Mouse (Mus musculus) brain, adult 2 months (tissue): ENCODE measurements at regions not wholly inside any gene's neighbourhood (a gene's known extent, or its start where the extent isn't known, plus 50 kb on each side); places are given as distances from the start of the nearest gene placed in this dataset.

Source experiments
- DNase-seq: peaks from one replicate; pipeline ENCODE4 v3.0.0; 2011; ENCODE audit warnings: low read depth, low spot score

GRCm38 (mm10) chr6:11647651-11648050, 259.6 kb downstream of the Ndufa4 start:
- DNase-seq, result peak; percentile 15

- DNase-seq, result peak; percentile 30
These were observed 294.0 kb downstream of the Ndufa4 start for GRCm38 (mm10) chr6:11613331-11613730.

GRCm38 (mm10) chr6:11608214-11608613, 299.1 kb downstream of the Ndufa4 start:
- no peak for DNase-seq

- no peak for DNase-seq
These were observed 299.6 kb downstream of the Ndufa4 start for GRCm38 (mm10) chr6:11607696-11608095.

GRCm38 (mm10) chr6:11606055-11606454, 301.2 kb downstream of the Ndufa4 start:
- DNase-seq, result no peak

- DNase-seq, result no peak
These were observed 301.8 kb downstream of the Ndufa4 start for GRCm38 (mm10) chr6:11605526-11605925.

- peak; percentile 8 for DNase-seq
These were observed 312.4 kb downstream of the Ndufa4 start for GRCm38 (mm10) chr6:11594936-11595335.

GRCm38 (mm10) chr6:11593583-11594271, 313.6 kb downstream of the Ndufa4 start:
- peak; percentile 63 for DNase-seq

GRCm38 (mm10) chr6:11576091-11576490, 331.2 kb downstream of the Ndufa4 start:
- peak; percentile 43 for DNase-seq

GRCm38 (mm10) chr6:11565246-11565645, 342.1 kb downstream of the Ndufa4 start:
- DNase-seq, result no peak

- no peak for DNase-seq
These were observed 356.8 kb downstream of the Ndufa4 start for GRCm38 (mm10) chr6:11550473-11550872.

- no peak for DNase-seq
These were observed 360.0 kb downstream of the Ndufa4 start for GRCm38 (mm10) chr6:11547318-11547717.

GRCm38 (mm10) chr6:11534930-11535880, 372.1 kb downstream of the Ndufa4 start:
- DNase-seq, result peak; percentile 41

- DNase-seq, result no peak
These were observed 404.2 kb downstream of the Ndufa4 start for GRCm38 (mm10) chr6:11503136-11503535.

GRCm38 (mm10) chr6:11494427-11494826, 412.9 kb downstream of the Ndufa4 start:
- no peak for DNase-seq

GRCm38 (mm10) chr6:11476950-11477349, 430.3 kb downstream of the Ndufa4 start:
- no peak for DNase-seq
